Mouse (Mus musculus) left cerebral cortex, postnatal 14 days (tissue): ENCODE measurements around the gene Rps6ka5. TPM values are rescaled to one million over a fixed set of nuclear protein-coding genes. Genes with fewer than 3 reads are reported as not detected.
A peak's percentile ranks its signal among the peaks of the same experiment; 100 is the strongest.

Experiments
- DNase-seq, 2 experiments: peaks; one replicate each; pipeline ENCODE4 v3.0.0; 2021 to 2022; ENCODE audit warnings: low spot score in 2 of 2, mixed read lengths in 1 of 2
- intact Hi-C: fragments of 180-260 bp; cut with DNase I; formaldehyde crosslinking; loops from one replicate; pipeline ENCODE4 v1.15.1; 2025
- total RNA-seq, 2 experiments: library from RNA; stranded (reverse); gene quantifications; 2 replicates each; pipeline ENCODE4 v1.2.3; 2021

The Rps6ka5 gene
- total RNA-seq, 2 experiments from 2014 or later: 13.2 to 17.8 TPM

- DNase-seq: peak in 1 of 2 experiments; percentile 40
- intact Hi-C loops: no loop called here
Observed at GRCm38 (mm10) chr12:100520077-100520793, 206.5 kb downstream of the Rps6ka5 start.

- DNase-seq: no peak
- intact Hi-C loops: no loop called here
Observed at GRCm38 (mm10) chr12:100519684-100520076, 207.1 kb downstream of the Rps6ka5 start.

GRCm38 (mm10) chr12:100517371-100517770 is 209.4 kb downstream of the Rps6ka5 start:
- intact Hi-C loops: no loop called here
- DNase-seq: no peak

- intact Hi-C loops: no loop called here
- no peak for DNase-seq
Observed at GRCm38 (mm10) chr12:100516161-100516838, 210.5 kb downstream of the Rps6ka5 start.

- no peak for DNase-seq
- intact Hi-C loops: no loop called here
Observed at GRCm38 (mm10) chr12:100515493-100515892, 211.3 kb downstream of the Rps6ka5 start.

GRCm38 (mm10) chr12:100514611-100515010 is 212.2 kb downstream of the Rps6ka5 start:
- no peak for DNase-seq
- intact Hi-C loops: no loop called here

- intact Hi-C loops: no loop called here
- no peak for DNase-seq
Observed at GRCm38 (mm10) chr12:100513131-100513530, 213.7 kb downstream of the Rps6ka5 start.

- intact Hi-C loops: no loop called here
- DNase-seq: no peak
Observed at GRCm38 (mm10) chr12:100512641-100513040, 214.1 kb downstream of the Rps6ka5 start.

GRCm38 (mm10) chr12:100509615-100510282 is 217.0 kb downstream of the Rps6ka5 start:
- intact Hi-C loops: no loop called here
- no peak for DNase-seq

GRCm38 (mm10) chr12:100508668-100509067 is 218.1 kb downstream of the Rps6ka5 start:
- no peak for DNase-seq

GRCm38 (mm10) chr12:100505484-100505883 is 221.3 kb downstream of the Rps6ka5 start:
- no peak for DNase-seq
- intact Hi-C loops: no loop called here

More at GRCm38 (mm10) chr12:100508668-100509067, 218.1 kb downstream of the Rps6ka5 start:
- intact Hi-C loops: no loop called here

GRCm38 (mm10) chr12:100504585-100504984 is 222.2 kb downstream of the Rps6ka5 start:
- no peak for DNase-seq
- intact Hi-C loops: no loop called here

- intact Hi-C loops: no loop called here
- no peak for DNase-seq
Observed at GRCm38 (mm10) chr12:100503659-100504058, 223.1 kb downstream of the Rps6ka5 start.

GRCm38 (mm10) chr12:100502544-100502943 is 224.2 kb downstream of the Rps6ka5 start:
- intact Hi-C loops: no loop called here
- DNase-seq: no peak

- intact Hi-C loops: no loop called here
- no peak for DNase-seq
Observed at GRCm38 (mm10) chr12:100501261-100501660, 225.5 kb downstream of the Rps6ka5 start.

GRCm38 (mm10) chr12:100499469-100499868 is 227.3 kb downstream of the Rps6ka5 start:
- intact Hi-C loops: no loop called here
- no peak for DNase-seq

Other genes starting within 250 kb of the Rps6ka5 start
- 100 to 1,000 TPM; 178 to 200 TPM for gene Ttc7b, start 206.2 kb downstream of the Rps6ka5 start, total RNA-seq
- gene Dglucy, start 52.1 kb upstream of the Rps6ka5 start, total RNA-seq: 1 to 10 TPM; 6.5 to 6.7 TPM
- 1 to 10 TPM; 6.1 to 8.3 TPM for gene Gpr68, start 181.2 kb upstream of the Rps6ka5 start, total RNA-seq